Mouse (Mus musculus): ENCODE measurements around the gene Tm9sf1. TPM values are rescaled to one million over a fixed set of nuclear protein-coding genes. Genes with fewer than 3 reads are reported as not detected.

Gene Tm9sf1
- polyA plus RNA-seq, 1 experiment from 2014 or later, result 95.9 TPM

DNA sequence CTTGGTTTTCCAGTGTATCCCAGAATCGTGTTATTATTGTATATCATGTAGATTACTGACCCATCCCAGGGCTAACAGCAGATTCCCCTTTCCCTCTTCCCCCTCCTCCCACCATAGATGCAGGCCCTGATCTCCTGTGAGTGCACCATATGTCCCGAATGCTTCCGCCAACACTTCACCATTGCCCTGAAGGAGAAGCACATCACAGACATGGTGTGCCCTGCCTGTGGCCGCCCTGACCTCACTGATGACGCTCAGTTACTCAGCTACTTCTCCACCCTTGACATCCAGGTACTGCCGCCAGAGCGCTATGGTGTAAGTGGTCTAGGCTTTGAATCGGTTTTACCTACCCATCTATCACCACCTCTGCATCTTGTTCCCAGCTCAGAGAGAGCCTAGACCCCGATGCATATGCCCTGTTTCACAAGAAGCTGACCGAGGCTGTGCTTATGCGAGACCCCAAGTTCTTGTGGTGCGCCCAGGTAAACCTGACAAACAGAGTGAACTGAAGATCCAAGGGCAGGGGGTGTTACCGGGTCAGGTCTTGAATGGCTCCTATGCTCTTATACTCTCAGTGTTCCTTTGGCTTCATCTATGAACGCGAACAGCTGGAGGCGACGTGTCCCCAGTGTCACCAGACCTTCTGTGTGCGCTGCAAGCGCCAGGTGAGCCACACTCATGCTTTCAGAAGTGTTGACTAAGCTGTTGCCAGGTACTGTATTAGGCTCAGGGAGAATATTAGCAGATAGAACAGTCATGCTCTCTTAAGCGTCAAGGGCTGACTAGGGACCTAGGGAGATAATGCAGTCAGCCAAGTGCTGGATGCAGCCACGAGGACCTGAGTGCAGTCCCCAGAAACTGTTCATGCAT, 44.9 kb downstream of the Tm9sf1 start:
- Histone ChIP-seq H3K9ac (ENCODE audit: low read depth, low read length) (0 out of 2 replicates have a peak overlapping the region, but pooled peaks have one; percentile 17), H3K4me1 (replicated peaks; ENCODE audit: control insufficient read depth, insufficient read depth, low read length) (no peaks in the 10 kb centered on the region), H3K27me3 (replicated peaks; ENCODE audit: control insufficient read depth, insufficient read depth, low read length) (no peaks in the 10 kb centered on the region), H3K9me3 (ENCODE audit: control insufficient read depth) (no peaks in the 10 kb centered on the region), H3K4me2 (replicated peaks; ENCODE audit: low read depth) (no peak overlapping the region), H3K36me3 (ENCODE audit: control insufficient read depth, insufficient read depth) (peaks cover 86% of the 10 kb centered on the region), H3K4me3 (ENCODE audit: low read depth, low read length) (no peak overlapping the region), H3K27ac (ENCODE audit: low read depth, low read length) (no peak overlapping the region)
- no peak for TF ChIP-seq CTCF (IDR thresholded peaks at IDR 0.05; ENCODE audit: low read depth)
- 95% methylated on average over 21 of the region's 21 CpGs for WGBS
- ATAC-seq, result no peak

DNA sequence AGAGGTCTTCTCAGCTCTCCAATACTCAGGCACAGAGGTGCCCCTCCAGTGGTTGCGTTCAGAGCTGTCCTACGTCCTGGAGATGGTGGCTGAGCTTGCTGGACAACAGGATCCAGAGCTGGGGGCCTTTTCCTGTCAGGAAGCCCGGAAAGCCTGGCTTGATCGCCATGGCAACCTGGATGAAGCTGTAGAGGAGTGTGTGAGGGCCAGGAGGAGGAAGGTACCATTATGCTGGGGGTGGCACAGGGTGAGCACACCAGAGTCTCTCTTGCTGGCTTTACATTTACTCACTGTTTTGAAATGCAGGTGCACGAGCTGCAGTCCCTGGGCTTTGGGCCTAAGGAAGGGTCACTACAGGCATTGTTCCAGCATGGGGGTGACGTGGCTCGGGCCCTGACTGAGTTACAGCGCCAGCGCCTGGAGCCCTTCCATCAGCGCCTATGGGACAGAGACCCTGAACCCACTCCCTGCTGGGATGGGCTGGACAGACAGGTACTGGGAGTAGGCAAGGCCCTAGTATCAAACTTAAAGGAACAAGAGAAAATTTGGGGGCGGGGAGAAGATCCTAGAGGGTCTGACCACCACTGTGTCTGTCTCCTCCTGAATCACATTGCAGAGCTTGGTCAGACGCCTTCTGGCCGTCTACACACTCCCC, 47.4 kb downstream of the Tm9sf1 start:
- H3K4me3 ChIP-seq (ENCODE audit: low read depth, low read length), result no peak overlapping the region
- WGBS, result 85% methylated on average over 13 of the region's 13 CpGs
- peaks cover 63% of the 10 kb centered on the region for H3K36me3 ChIP-seq (ENCODE audit: control insufficient read depth, insufficient read depth)

GRCm38 (mm10) chr14:55592226-55592625, 51.4 kb downstream of the Tm9sf1 start:
- WGBS, result 2% methylated on average over 16 of the region's 16 CpGs
- no peak for TF ChIP-seq CTCF (IDR thresholded peaks at IDR 0.05; ENCODE audit: low read depth)
- Histone ChIP-seq H3K9ac (ENCODE audit: low read depth, low read length) (peak overlapping the region; percentile 86), H3K4me1 (replicated peaks; ENCODE audit: control insufficient read depth, insufficient read depth, low read length) (peaks cover 6% of the 10 kb centered on the region; the same call in 1 of the 2 replicates), H3K27me3 (replicated peaks; ENCODE audit: control insufficient read depth, insufficient read depth, low read length) (no peaks in the 10 kb centered on the region), H3K4me3 (ENCODE audit: low read depth, low read length) (peak overlapping the region; percentile 94), H3K27ac (ENCODE audit: low read depth, low read length) (peak overlapping the region; percentile 90), H3K9me3 (ENCODE audit: control insufficient read depth) (no peaks in the 10 kb centered on the region), H3K36me3 (ENCODE audit: control insufficient read depth, insufficient read depth) (peaks cover 47% of the 10 kb centered on the region), H3K4me2 (replicated peaks; ENCODE audit: low read depth) (peak overlapping the region; percentile 90)
- no peak for ATAC-seq

More for the DNA sequence above, 47.4 kb downstream of the Tm9sf1 start:
- Histone ChIP-seq H3K4me1 (replicated peaks; ENCODE audit: control insufficient read depth, insufficient read depth, low read length) (peaks cover 6% of the 10 kb centered on the region; the same call in 1 of the 2 replicates), H3K27me3 (replicated peaks; ENCODE audit: control insufficient read depth, insufficient read depth, low read length) (no peaks in the 10 kb centered on the region), H3K4me2 (replicated peaks; ENCODE audit: low read depth) (no peak overlapping the region), H3K9ac (ENCODE audit: low read depth, low read length) (no peak overlapping the region), H3K9me3 (ENCODE audit: control insufficient read depth) (no peaks in the 10 kb centered on the region), H3K27ac (ENCODE audit: low read depth, low read length) (0 out of 2 replicates have a peak overlapping the region, but pooled peaks have one; percentile 21)
- no peak for ATAC-seq
- TF ChIP-seq CTCF (IDR thresholded peaks at IDR 0.05; ENCODE audit: low read depth), result no peak

GRCm38 (mm10) chr14:55591331-55591891, 52.2 kb downstream of the Tm9sf1 start, which contains the start of gene Rnf31:
Gene Rnf31, plus strand, starts transcription at chr14:55591708.
- no peaks in the 10 kb centered on the region for H3K9me3 ChIP-seq (ENCODE audit: control insufficient read depth)
- no peak for TF ChIP-seq CTCF (IDR thresholded peaks at IDR 0.05; ENCODE audit: low read depth)
- peak within 1 kb of the TSS; percentile 86 for H3K9ac ChIP-seq (ENCODE audit: low read depth, low read length)
- peak within 1 kb of the TSS; percentile 90 for H3K27ac ChIP-seq (ENCODE audit: low read depth, low read length)
- peak; percentile 90 for ATAC-seq
- H3K27me3 ChIP-seq (replicated peaks; ENCODE audit: control insufficient read depth, insufficient read depth, low read length), result no peaks in the 10 kb centered on the region
- whole genome bisulfite sequencing, result under 1% methylated on average over 33 of the region's 33 CpGs
- H3K36me3 ChIP-seq (ENCODE audit: control insufficient read depth, insufficient read depth), result peaks cover 45% of the 10 kb centered on the region
- peak within 1 kb of the TSS; percentile 90 for H3K4me2 ChIP-seq (replicated peaks; ENCODE audit: low read depth)
- peaks cover 6% of the 10 kb centered on the region; the same call in 1 of the 2 replicates for H3K4me1 ChIP-seq (replicated peaks; ENCODE audit: control insufficient read depth, insufficient read depth, low read length)
- H3K4me3 ChIP-seq (ENCODE audit: low read depth, low read length), result peak within 1 kb of the TSS; percentile 94

GRCm38 (mm10) chr14:55590748-55591330, 52.8 kb downstream of the Tm9sf1 start, which contains the start of gene Psme2:
Gene Psme2, minus strand, starts transcription at chr14:55591113.
- Histone ChIP-seq H3K36me3 (ENCODE audit: control insufficient read depth, insufficient read depth) (peaks cover 39% of the 10 kb centered on the region), H3K4me2 (replicated peaks; ENCODE audit: low read depth) (peak within 1 kb of the TSS; percentile 90), H3K4me3 (ENCODE audit: low read depth, low read length) (peak within 1 kb of the TSS; percentile 94), H3K9me3 (ENCODE audit: control insufficient read depth) (no peaks in the 10 kb centered on the region), H3K4me1 (replicated peaks; ENCODE audit: control insufficient read depth, insufficient read depth, low read length) (peaks cover 6% of the 10 kb centered on the region; the same call in 1 of the 2 replicates), H3K27me3 (replicated peaks; ENCODE audit: control insufficient read depth, insufficient read depth, low read length) (no peaks in the 10 kb centered on the region), H3K9ac (ENCODE audit: low read depth, low read length) (peak within 1 kb of the TSS; percentile 86), H3K27ac (ENCODE audit: low read depth, low read length) (peak within 1 kb of the TSS; percentile 90)
- TF ChIP-seq CTCF (IDR thresholded peaks at IDR 0.05; ENCODE audit: low read depth), result 0 out of 2 replicates have a peak, but pooled peaks have one; percentile 4
- ATAC-seq, result peak; percentile 91
- under 1% methylated on average over 22 of the region's 22 CpGs for WGBS

All from intestine, postnatal 0 days (tissue).